Mouse (Mus musculus): Measurements from ENCODE around the gene Dstn. TPM values are rescaled to one million over a fixed set of nuclear protein-coding genes. Genes with fewer than 3 reads are reported as not detected.
A peak's percentile ranks its signal among the peaks of the same experiment; 100 is the strongest.

The Dstn gene
- polyA plus RNA-seq (2015; fragmentation: Nextera tagmentation; extraction: Ambion mirVana) = 801 and 835 TPM in 2 replicates

- H3K4me1 ChIP-seq (replicated peaks; ENCODE audit: control insufficient read depth, insufficient read depth, low read length) = peaks cover 10% of the 10 kb centered on the region; the same call in 1 of the 2 replicates
- H3K4me2 ChIP-seq (replicated peaks; ENCODE audit: low read depth) = peak within 1 kb of the TSS; percentile 68
- WGBS = 1% methylated on average over 67 of the region's 71 CpGs
- no peak for TF ChIP-seq CTCF (IDR thresholded peaks at IDR 0.05; ENCODE audit: low read depth)
- H3K27ac ChIP-seq (ENCODE audit: low read depth, low read length) = peak within 1 kb of the TSS; percentile 99
- peak within 1 kb of the TSS; percentile 91 for H3K4me3 ChIP-seq (ENCODE audit: low read depth, low read length)
- peak; percentile 95 for ATAC-seq
- no peaks in the 10 kb centered on the region for H3K36me3 ChIP-seq (ENCODE audit: control insufficient read depth, insufficient read depth)
- H3K9me3 ChIP-seq (ENCODE audit: control insufficient read depth) = no peaks in the 10 kb centered on the region
- peak within 1 kb of the TSS; percentile 93 for H3K9ac ChIP-seq (ENCODE audit: low read depth, low read length)
- no peaks in the 10 kb centered on the region for H3K27me3 ChIP-seq (replicated peaks; ENCODE audit: control insufficient read depth, insufficient read depth, low read length)
Observed at GRCm38 (mm10) chr2:143914760-143915599, at the start of gene Dstn. Dstn (plus strand) TSS chr2:143915320.

- H3K27me3 ChIP-seq (replicated peaks; ENCODE audit: control insufficient read depth, insufficient read depth, low read length) = no peaks in the 10 kb centered on the region
- H3K9me3 ChIP-seq (ENCODE audit: control insufficient read depth) = no peaks in the 10 kb centered on the region
- H3K27ac ChIP-seq (ENCODE audit: low read depth, low read length) = no peak overlapping the region
- 5% methylated on average over 6 of the region's 6 CpGs for WGBS
- peak overlapping the region; percentile 54 for H3K4me2 ChIP-seq (replicated peaks; ENCODE audit: low read depth)
- no peak overlapping the region for H3K9ac ChIP-seq (ENCODE audit: low read depth, low read length)
- H3K4me3 ChIP-seq (ENCODE audit: low read depth, low read length) = 0 out of 2 replicates have a peak overlapping the region, but pooled peaks have one; percentile 11
- peak; percentile 52 for ATAC-seq
- TF ChIP-seq CTCF (IDR thresholded peaks at IDR 0.05; ENCODE audit: low read depth) = peak; percentile 99
- H3K36me3 ChIP-seq (ENCODE audit: control insufficient read depth, insufficient read depth) = no peaks in the 10 kb centered on the region
- H3K4me1 ChIP-seq (replicated peaks; ENCODE audit: control insufficient read depth, insufficient read depth, low read length) = 0 out of 2 replicates have a peak, but pooled peaks cover 2% of the 10 kb centered on the region
Observed at GRCm38 (mm10) chr2:143867326-143867725, 47.8 kb upstream of the Dstn start.

- H3K27ac ChIP-seq (ENCODE audit: low read depth, low read length) = no peak overlapping the region
- ATAC-seq = peak; percentile 75
- H3K9ac ChIP-seq (ENCODE audit: low read depth, low read length) = no peak overlapping the region
- H3K36me3 ChIP-seq (ENCODE audit: control insufficient read depth, insufficient read depth) = no peaks in the 10 kb centered on the region
- H3K27me3 ChIP-seq (replicated peaks; ENCODE audit: control insufficient read depth, insufficient read depth, low read length) = no peaks in the 10 kb centered on the region
- no peak overlapping the region for H3K4me3 ChIP-seq (ENCODE audit: low read depth, low read length)
- H3K4me2 ChIP-seq (replicated peaks; ENCODE audit: low read depth) = 0 out of 2 replicates have a peak overlapping the region, but pooled peaks have one; percentile 31
- no peaks in the 10 kb centered on the region for H3K4me1 ChIP-seq (replicated peaks; ENCODE audit: control insufficient read depth, insufficient read depth, low read length)
- WGBS = 31% methylated on average over 10 of the region's 10 CpGs
- no peak for TF ChIP-seq CTCF (IDR thresholded peaks at IDR 0.05; ENCODE audit: low read depth)
- no peaks in the 10 kb centered on the region for H3K9me3 ChIP-seq (ENCODE audit: control insufficient read depth)
Observed at GRCm38 (mm10) chr2:143870936-143871688, 44.0 kb upstream of the Dstn start.

GRCm38 (mm10) chr2:143876026-143876425 is 39.1 kb upstream of the Dstn start:
- no peak for TF ChIP-seq CTCF (IDR thresholded peaks at IDR 0.05; ENCODE audit: low read depth)
- H3K9me3 ChIP-seq (ENCODE audit: control insufficient read depth) = no peaks in the 10 kb centered on the region
- ATAC-seq = no peak
- no peak overlapping the region for H3K27ac ChIP-seq (ENCODE audit: low read depth, low read length)
- no peak overlapping the region for H3K4me3 ChIP-seq (ENCODE audit: low read depth, low read length)
- no peak overlapping the region for H3K4me2 ChIP-seq (replicated peaks; ENCODE audit: low read depth)
- no peaks in the 10 kb centered on the region for H3K4me1 ChIP-seq (replicated peaks; ENCODE audit: control insufficient read depth, insufficient read depth, low read length)
- no peak overlapping the region for H3K9ac ChIP-seq (ENCODE audit: low read depth, low read length)
- no peaks in the 10 kb centered on the region for H3K27me3 ChIP-seq (replicated peaks; ENCODE audit: control insufficient read depth, insufficient read depth, low read length)
- H3K36me3 ChIP-seq (ENCODE audit: control insufficient read depth, insufficient read depth) = no peaks in the 10 kb centered on the region
- 49% methylated on average over 1 of the region's 1 CpGs for WGBS

- no peak overlapping the region for H3K27ac ChIP-seq (ENCODE audit: low read depth, low read length)
Observed at GRCm38 (mm10) chr2:143876929-143877632, 38.0 kb upstream of the Dstn start.

More at GRCm38 (mm10) chr2:143876929-143877632, 38.0 kb upstream of the Dstn start:
- 58% methylated on average over 4 of the region's 4 CpGs for WGBS
- peak; percentile 78 for TF ChIP-seq CTCF (IDR thresholded peaks at IDR 0.05; ENCODE audit: low read depth)
- H3K4me3 ChIP-seq (ENCODE audit: low read depth, low read length) = no peak overlapping the region
- H3K36me3 ChIP-seq (ENCODE audit: control insufficient read depth, insufficient read depth) = no peaks in the 10 kb centered on the region
- H3K9ac ChIP-seq (ENCODE audit: low read depth, low read length) = no peak overlapping the region
- H3K9me3 ChIP-seq (ENCODE audit: control insufficient read depth) = no peaks in the 10 kb centered on the region
- H3K27me3 ChIP-seq (replicated peaks; ENCODE audit: control insufficient read depth, insufficient read depth, low read length) = no peaks in the 10 kb centered on the region
- H3K4me1 ChIP-seq (replicated peaks; ENCODE audit: control insufficient read depth, insufficient read depth, low read length) = no peaks in the 10 kb centered on the region
- no peak for ATAC-seq
- H3K4me2 ChIP-seq (replicated peaks; ENCODE audit: low read depth) = no peak overlapping the region

All from intestine, postnatal 0 days (tissue).